Mouse (Mus musculus): ENCODE measurements around the gene Phf23.

DNA sequence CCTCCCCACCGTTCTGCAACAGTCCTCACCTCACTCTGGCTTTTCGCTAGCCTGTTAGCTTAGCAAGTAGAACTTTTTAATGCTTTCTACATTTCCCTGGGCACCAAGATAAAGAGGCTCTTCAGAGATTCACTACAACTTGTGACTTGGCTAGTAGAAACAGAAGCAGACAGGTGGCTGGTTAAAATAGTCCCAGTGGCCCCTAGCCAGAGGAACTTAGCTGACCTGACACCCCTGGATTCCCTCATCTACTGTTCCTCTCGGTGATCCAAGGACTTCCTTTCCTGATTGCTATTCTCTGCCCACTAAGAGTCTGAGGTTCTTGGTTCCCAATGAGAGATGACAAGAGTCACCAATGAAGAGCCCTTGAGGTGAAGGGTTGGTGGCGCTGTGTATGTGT lies 12.2 kb upstream of the Phf23 start:
- no peak for TF ChIP-seq CTCF (IDR thresholded peaks at IDR 0.05)
- TF ChIP-seq EP300 (IDR thresholded peaks at IDR 0.05; ENCODE audit: insufficient read depth, low read depth, low read length), result 0 out of 2 replicates have a peak, but pooled peaks have one; percentile 19
- no peak for TF ChIP-seq POLR2A (IDR thresholded peaks at IDR 0.05; ENCODE audit: insufficient read depth, low read depth, low read length)
